Comparison of ENCODE assay signal across 9 mouse cellular contexts in the genomic region with DNA sequence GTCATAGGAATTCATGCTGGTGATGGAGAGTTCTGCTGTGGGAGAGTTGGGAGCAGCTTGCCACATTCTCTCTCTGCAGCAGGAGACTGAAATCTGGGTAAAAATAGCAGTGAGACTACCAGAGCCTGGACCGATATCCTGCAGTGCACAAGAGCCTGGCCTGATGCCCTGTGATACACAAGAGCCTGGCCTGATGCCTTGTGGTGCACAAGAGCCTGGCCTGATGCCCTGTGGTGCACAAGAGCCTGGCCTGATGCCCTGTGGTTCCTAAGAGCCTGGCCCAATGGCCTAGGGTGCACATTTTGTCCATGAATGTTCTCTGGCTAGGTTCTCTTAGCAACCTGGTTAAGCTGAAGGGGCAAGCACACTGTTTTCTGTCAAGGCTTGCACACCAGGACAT.
A peak's percentile ranks its signal among the peaks of the same experiment; 100 is the strongest.
DNase-seq lines count a peak whose midpoint lies in the region; ATAC-seq lines count a peak whose summit lies in the region.
"Had no signal": no experiment of that assay in that cellular context is flagged by ENCODE, and none has a peak within 500 bp of the region (broad histone marks: within the 10 kb centered on the region; RNA-seq: fewer than 3 reads in every experiment).

No protein-coding gene starts in this region.

- no peak for ATAC-seq in liver, embryonic 12.5 days
- no peak for ATAC-seq in forebrain, embryonic 11.5 days (replicated peaks; ENCODE audit: low FRiP score)
- ATAC-seq in forebrain, embryonic 13.5 days: no peak

- no peaks in the 10 kb centered on the region for H3K36me3 ChIP-seq in liver, embryonic 12.5 days
- H3K36me3 ChIP-seq in forebrain, embryonic 11.5 days (ENCODE audit: control insufficient read depth, insufficient read depth, low read length): no peaks in the 10 kb centered on the region
- no peaks in the 10 kb centered on the region for H3K36me3 ChIP-seq in forebrain, embryonic 13.5 days (ENCODE audit: poor library complexity, severe bottlenecking)

- WGBS in liver, embryonic 12.5 days (ENCODE audit: insufficient replicate concordance): 84% methylated on average over 1 of the region's 1 CpGs
- 100% methylated on average over 1 of the region's 1 CpGs for WGBS in forebrain, embryonic 11.5 days
- 81% methylated on average over 1 of the region's 1 CpGs for WGBS in forebrain, embryonic 13.5 days

- H3K4me2 ChIP-seq in liver, embryonic 12.5 days: no peak overlapping the region
- H3K4me2 ChIP-seq in forebrain, embryonic 11.5 days (ENCODE audit: low read depth, low read length, severe bottlenecking): no peak overlapping the region
- no peak overlapping the region for H3K4me2 ChIP-seq in forebrain, embryonic 13.5 days

- H3K27ac ChIP-seq in liver, embryonic 12.5 days: no peak overlapping the region
- no peak overlapping the region for H3K27ac ChIP-seq in forebrain, embryonic 11.5 days (ENCODE audit: low read depth, low read length)
- no peak overlapping the region for H3K27ac ChIP-seq in forebrain, embryonic 13.5 days
- H3K27ac ChIP-seq: liver, embryonic 14.5 days had no signal

- DNase-seq in urinary bladder, adult 2 months (ENCODE audit: low spot score): peak; percentile 24
- DNase-seq in urinary bladder, adult 18-20 months (ENCODE audit: low spot score in 2 of 2): no peak
- peak; percentile 96 for DNase-seq in cerebellum, adult 9-10 months
- peak; percentile 79 for DNase-seq in kidney, postnatal 14 days
- DNase-seq in lung, postnatal 36 days: peak; percentile 76
- DNase-seq in forebrain, embryonic 11.5 days (ENCODE audit: low spot score): no peak

- H3K4me1 ChIP-seq in liver, embryonic 12.5 days: no peaks in the 10 kb centered on the region
- no peaks in the 10 kb centered on the region for H3K4me1 ChIP-seq in forebrain, embryonic 11.5 days (replicated peaks; ENCODE audit: control insufficient read depth, insufficient read depth, low read length)
- no peaks in the 10 kb centered on the region for H3K4me1 ChIP-seq in forebrain, embryonic 13.5 days

- H3K9ac ChIP-seq in liver, embryonic 12.5 days: no peak overlapping the region
- no peak overlapping the region for H3K9ac ChIP-seq in forebrain, embryonic 11.5 days (ENCODE audit: low read length)
- H3K9ac ChIP-seq in forebrain, embryonic 13.5 days: no peak overlapping the region
- H3K9ac ChIP-seq: liver, embryonic 14.5 days had no signal

- H3K9me3 ChIP-seq in liver, embryonic 12.5 days (replicated peaks): no peaks in the 10 kb centered on the region
- H3K9me3 ChIP-seq in forebrain, embryonic 11.5 days (ENCODE audit: control insufficient read depth, low read length): no peaks in the 10 kb centered on the region
- H3K9me3 ChIP-seq in forebrain, embryonic 13.5 days (replicated peaks): no peaks in the 10 kb centered on the region

- H3K27me3 ChIP-seq in liver, embryonic 12.5 days (replicated peaks): no peaks in the 10 kb centered on the region
- no peaks in the 10 kb centered on the region for H3K27me3 ChIP-seq in forebrain, embryonic 11.5 days (ENCODE audit: control insufficient read depth, insufficient read depth, low read length)
- no peaks in the 10 kb centered on the region for H3K27me3 ChIP-seq in forebrain, embryonic 13.5 days

- no peak overlapping the region for H3K4me3 ChIP-seq in liver, embryonic 12.5 days
- H3K4me3 ChIP-seq in forebrain, embryonic 11.5 days (ENCODE audit: low read depth, low read length): no peak overlapping the region
- no peak overlapping the region for H3K4me3 ChIP-seq in forebrain, embryonic 13.5 days

Comparison
In these comparisons a context has a peak if more than half of its experiments do, and no peak if none do; other contexts are left out.
1. DNase-seq: peak in urinary bladder, adult 2 months (single experiment), cerebellum, adult 9-10 months (single experiment), kidney, postnatal 14 days (single experiment) and lung, postnatal 36 days (single experiment); none in urinary bladder, adult 18-20 months (0 of 2) and forebrain, embryonic 11.5 days (single experiment).